Mouse (Mus musculus): Measurements from ENCODE around the gene Lrrc45.

- TF ChIP-seq CTCF (IDR thresholded peaks at IDR 0.05; ENCODE audit: insufficient read depth, low read length): no peak
- peak; percentile 4; the same call in 1 of the 2 replicates for TF ChIP-seq POLR2A (IDR thresholded peaks at IDR 0.05; ENCODE audit: borderline replicate concordance, extremely low read depth, low read depth, low read length)
Observed at GRCm38 (mm10) chr11:120722761-120723382, 9.1 kb downstream of the Lrrc45 start.
